Mouse (Mus musculus): ENCODE measurements around the gene Chac1.

GRCm38 (mm10) chr2:119328546-119328945, 22.5 kb upstream of the Chac1 start:
- TF ChIP-seq CTCF (IDR thresholded peaks at IDR 0.05; ENCODE audit: low read depth, low read length) = no peak
- TF ChIP-seq GATA2 (IDR thresholded peaks at IDR 0.05; ENCODE audit: borderline replicate concordance, low read depth, low read length) = no peak
